Mouse (Mus musculus) hindlimb bud, embryonic 11.5 days (tissue): Measurements from ENCODE around the gene Exoc1.

Experiments
- DNase-seq: peaks from one replicate; pipeline ENCODE4 v3.0.0-alpha.2; 2012; ENCODE audit warnings: low read depth, low spot score; ENCODE audit errors: extremely low spot score

Exoc1 gene

GRCm38 (mm10) chr5:76609702-76610370, 80.7 kb downstream of the Exoc1 start:
- no peak for DNase-seq

- DNase-seq = no peak
Measured at GRCm38 (mm10) chr5:76612867-76613499, 83.9 kb downstream of the Exoc1 start.

GRCm38 (mm10) chr5:76615276-76615675, 86.2 kb downstream of the Exoc1 start:
- no peak for DNase-seq

- DNase-seq = no peak
Measured at GRCm38 (mm10) chr5:76616196-76616747, 87.2 kb downstream of the Exoc1 start.

- no peak for DNase-seq
Measured at GRCm38 (mm10) chr5:76618750-76619149, 89.6 kb downstream of the Exoc1 start.
